Mouse (Mus musculus) liver, postnatal 0 days (tissue): ENCODE results near the gene Klhl33.

Source experiments
- CTCF ChIP-seq: sonication (generic); IDR thresholded peaks from 2 replicates; pipeline ENCODE4 v1.5.1; 2016; ENCODE audit warnings: antibody characterized with exemption, low read depth
- EP300 ChIP-seq: IDR thresholded peaks from 2 replicates; pipeline ENCODE4 v1.6.1; 2016; ENCODE audit warnings: antibody characterized with exemption, low read depth, mild to moderate bottlenecking

GRCm38 (mm10) chr14:50931493-50932020 lies 34.2 kb upstream of the Klhl33 start:
- TF ChIP-seq CTCF (no peak), EP300 (no peak; the same call in 1 of the 2 replicates)
